Mouse (Mus musculus): ENCODE results near the gene Dgki. TPM values are rescaled to one million over a fixed set of nuclear protein-coding genes. Genes with fewer than 3 reads are reported as not detected.

Gene Dgki
- total and polyA plus RNA-seq, 3 experiments, result 4.4 to 8.7 (median 7.7) TPM

GRCm38 (mm10) chr6:37276181-37276580, 23.8 kb downstream of the Dgki start:
- Histone ChIP-seq H3K79me2 (replicated peaks; ENCODE audit: control insufficient read depth, extremely low read depth, insufficient read depth, poor library complexity, severe bottlenecking) (no peaks in the 10 kb centered on the region), H3K27me3 (replicated peaks) (no peaks in the 10 kb centered on the region), H3K4me2 (ENCODE audit: insufficient read depth, low read depth, poor library complexity, severe bottlenecking) (no peak overlapping the region), H3K9ac (ENCODE audit: insufficient read depth, low read depth) (no peak overlapping the region), H3K4me3 (replicated peaks in 1 of 3; ENCODE audit: low read depth in 2 of 3, low read length in 2 of 3, poor library complexity in 1 of 3) (no peak overlapping the region), H3K9me3 (replicated peaks; ENCODE audit: low read length) (no peaks in the 10 kb centered on the region), H3K27ac (ENCODE audit: insufficient read depth, low read depth) (no peak overlapping the region), H3K4me1 (ENCODE audit: control insufficient read depth in 1 of 2, insufficient read depth in 2 of 2) (peaks cover 8 to 41% of the 10 kb centered on the region in 2 experiments), H3K36me3 (replicated peaks in 1 of 2; ENCODE audit: control insufficient read depth in 1 of 2, insufficient read depth in 1 of 2, low read length in 1 of 2) (peaks cover 0 to 2% of the 10 kb centered on the region in 2 experiments)
- no peak for TF ChIP-seq NELFE (IDR thresholded peaks at IDR 0.05; ENCODE audit: low read depth, low read length)
- TF ChIP-seq ZKSCAN1 (IDR thresholded peaks at IDR 0.05; ENCODE audit: borderline replicate concordance, low read depth, low read length), result no peak
- dilution Hi-C loops (cut with MboI; ENCODE audit: extremely low pct_ligation_motif_present, extremely low pct_unique_long_range_greater_than_20kb, low sequenced_read_pairs) (no loop called here), in situ Hi-C loops (cut with MboI; ENCODE audit: low pct_ligation_motif_present, low pct_unique_long_range_greater_than_20kb, low sequenced_read_pairs) (no loop called here)
- no peak for DNase-seq (ENCODE audit: extremely low read depth)

- Histone ChIP-seq H3K4me3 (replicated peaks in 1 of 3; ENCODE audit: low read depth in 2 of 3, low read length in 2 of 3, poor library complexity in 1 of 3) (no peak overlapping the region), H3K4me2 (ENCODE audit: insufficient read depth, low read depth, poor library complexity, severe bottlenecking) (no peak overlapping the region), H3K79me2 (replicated peaks; ENCODE audit: control insufficient read depth, extremely low read depth, insufficient read depth, poor library complexity, severe bottlenecking) (no peaks in the 10 kb centered on the region), H3K9ac (ENCODE audit: insufficient read depth, low read depth) (no peak overlapping the region), H3K4me1 (ENCODE audit: control insufficient read depth in 1 of 2, insufficient read depth in 2 of 2) (peaks cover 5 to 52% of the 10 kb centered on the region in 2 experiments; a peak in 3 of 4 replicates), H3K9me3 (replicated peaks; ENCODE audit: low read length) (no peaks in the 10 kb centered on the region), H3K27me3 (replicated peaks) (no peaks in the 10 kb centered on the region), H3K27ac (ENCODE audit: insufficient read depth, low read depth) (no peak overlapping the region), H3K36me3 (replicated peaks in 1 of 2; ENCODE audit: control insufficient read depth in 1 of 2, insufficient read depth in 1 of 2, low read length in 1 of 2) (peaks cover 0 to 3% of the 10 kb centered on the region in 2 experiments)
- in situ Hi-C loops (cut with MboI; ENCODE audit: low pct_ligation_motif_present, low pct_unique_long_range_greater_than_20kb, low sequenced_read_pairs) (no loop called here), dilution Hi-C loops (cut with MboI; ENCODE audit: extremely low pct_ligation_motif_present, extremely low pct_unique_long_range_greater_than_20kb, low sequenced_read_pairs) (no loop called here)
- TF ChIP-seq ETS1 (conservative IDR thresholded peaks at IDR 0.05; ENCODE audit: low read depth, low read length) (no peak), SIN3A (IDR thresholded peaks at IDR 0.05; ENCODE audit: low read length) (no peak), NELFE (IDR thresholded peaks at IDR 0.05; ENCODE audit: low read depth, low read length) (no peak), IRF4 (IDR thresholded peaks at IDR 0.05; ENCODE audit: low read depth, low read length) (no peak), NRF1 (IDR thresholded peaks at IDR 0.05; ENCODE audit: low read depth, low read length) (no peak), MYC (IDR thresholded peaks at IDR 0.05; ENCODE audit: low read depth, low read length) (no peak), USF1 (IDR thresholded peaks at IDR 0.05; ENCODE audit: low read depth, low read length) (no peak), ZC3H11A (IDR thresholded peaks at IDR 0.05; ENCODE audit: low read depth, low read length) (no peak), EP300 (IDR thresholded peaks at IDR 0.05; ENCODE audit: low read length) (no peak), CHD2 (IDR thresholded peaks at IDR 0.05; ENCODE audit: low read length) (no peak), RCOR1 (conservative IDR thresholded peaks at IDR 0.05; ENCODE audit: low read depth, low read length) (no peak), E2F4 (IDR thresholded peaks at IDR 0.05; ENCODE audit: insufficient replicate concordance, low read depth, low read length) (no peak), TCF12 (IDR thresholded peaks at IDR 0.05; ENCODE audit: low read depth, low read length) (no peak), MAFK (IDR thresholded peaks at IDR 0.05; ENCODE audit: insufficient replicate concordance, low read length) (no peak), UBTF (IDR thresholded peaks at IDR 0.05; ENCODE audit: low read depth, low read length) (no peak), POLR2AphosphoS2 (IDR thresholded peaks at IDR 0.05; ENCODE audit: low read depth, low read length) (no peak), BHLHE40 (IDR thresholded peaks at IDR 0.05; ENCODE audit: low read depth, low read length) (no peak), MAZ (IDR thresholded peaks at IDR 0.05; ENCODE audit: low read depth, low read length) (no peak), USF2 (conservative IDR thresholded peaks at IDR 0.05; ENCODE audit: low read depth, low read length) (no peak)
- DNase-seq (ENCODE audit: extremely low read depth), result no peak
Measured at GRCm38 (mm10) chr6:37270905-37271591, 28.9 kb downstream of the Dgki start.

Measured in CH12.LX (cell line).